Mouse (Mus musculus) v-Abl transformed pro-B cells (cell line): Measurements from ENCODE around the gene Dip2c.

ENCODE experiments used
- in situ Hi-C, 2 experiments: fragments of 400-800 bp; cut with MboI; formaldehyde crosslinking; loops; one replicate each; pipeline ENCODE4 v1.15.1; 2025; ENCODE audit not compliant: unreplicated experiment in 2 of 2

Dip2c gene

GRCm38 (mm10) chr13:9418441-9418840, 142.1 kb downstream of the Dip2c start:
- in situ Hi-C loops = no loop called here

- in situ Hi-C loops = no loop called here
Observed at GRCm38 (mm10) chr13:9419213-9419612, 142.9 kb downstream of the Dip2c start.

- in situ Hi-C loops = no loop called here
Observed at GRCm38 (mm10) chr13:9421949-9422348, 145.6 kb downstream of the Dip2c start.

GRCm38 (mm10) chr13:9422876-9423275, 146.5 kb downstream of the Dip2c start:
- in situ Hi-C loops = no loop called here

- in situ Hi-C loops = no loop called here
Observed at GRCm38 (mm10) chr13:9424434-9424833, 148.1 kb downstream of the Dip2c start.

- in situ Hi-C loops = no loop called here
Observed at GRCm38 (mm10) chr13:9426267-9426666, 149.9 kb downstream of the Dip2c start.

- in situ Hi-C loops = no loop called here
Observed at GRCm38 (mm10) chr13:9426779-9427178, 150.5 kb downstream of the Dip2c start.

GRCm38 (mm10) chr13:9429884-9430283, 153.6 kb downstream of the Dip2c start:
- in situ Hi-C loops = no loop called here

GRCm38 (mm10) chr13:9430724-9431123, 154.4 kb downstream of the Dip2c start:
- in situ Hi-C loops = no loop called here

- in situ Hi-C loops = no loop called here
Observed at GRCm38 (mm10) chr13:9431441-9431840, 155.1 kb downstream of the Dip2c start.

GRCm38 (mm10) chr13:9443066-9443465, 166.7 kb downstream of the Dip2c start:
- in situ Hi-C loops = loop anchor here in 1 of 2 experiments (10.0 kb wide), 1 partner anchor 158 kb away; no protein-coding TSS in a partner anchor

GRCm38 (mm10) chr13:9445533-9446294, 169.4 kb downstream of the Dip2c start:
- in situ Hi-C loops = loop anchor here in 1 of 2 experiments (10.0 kb wide), 1 partner anchor 161 kb away; no protein-coding TSS in a partner anchor

- in situ Hi-C loops = loop anchor here in 1 of 2 experiments (10.0 kb wide), 1 partner anchor 162 kb away; no protein-coding TSS in a partner anchor
Observed at GRCm38 (mm10) chr13:9446448-9447115, 170.3 kb downstream of the Dip2c start.

GRCm38 (mm10) chr13:9450276-9450675, 173.9 kb downstream of the Dip2c start:
- in situ Hi-C loops = loop anchor here in 1 of 2 experiments (25.0 kb wide), 1 partner anchor 187 kb away; no protein-coding TSS in a partner anchor

- in situ Hi-C loops = loop anchor here in 1 of 2 experiments (25.0 kb wide), 1 partner anchor 185 kb away; no protein-coding TSS in a partner anchor
Observed at GRCm38 (mm10) chr13:9451952-9452351, 175.6 kb downstream of the Dip2c start.

GRCm38 (mm10) chr13:9454426-9455177, 178.3 kb downstream of the Dip2c start:
- in situ Hi-C loops = loop anchor here in 1 of 2 experiments (25.0 kb wide), 1 partner anchor 183 kb away; no protein-coding TSS in a partner anchor

GRCm38 (mm10) chr13:9455979-9456378, 179.7 kb downstream of the Dip2c start:
- in situ Hi-C loops = loop anchor here in 1 of 2 experiments (25.0 kb wide), 1 partner anchor 181 kb away; no protein-coding TSS in a partner anchor

GRCm38 (mm10) chr13:9457420-9458308, 181.3 kb downstream of the Dip2c start:
- in situ Hi-C loops = loop anchor here in 1 of 2 experiments (25.0 kb wide), 1 partner anchor 180 kb away; no protein-coding TSS in a partner anchor

GRCm38 (mm10) chr13:9464457-9464856, 188.1 kb downstream of the Dip2c start:
- in situ Hi-C loops = loop anchor here (10.0 to 25.0 kb wide), 3 partner anchors 60 to 173 kb away; no protein-coding TSS in a partner anchor
